Mouse (Mus musculus) G1E (cell line): ENCODE results near the gene Mtmr10.

ENCODE experiments used
- CTCF ChIP-seq: IDR thresholded peaks from 2 replicates; pipeline ENCODE4 v1.5.1; 2012; ENCODE audit warnings: low read depth, low read length, inconsistent platforms, mixed read lengths
- GATA1 ChIP-seq: IDR thresholded peaks from 2 replicates; pipeline ENCODE4 v1.6.1; 2012; ENCODE audit warnings: borderline replicate concordance, low read length, inconsistent platforms, mixed read lengths
- GATA2 ChIP-seq: IDR thresholded peaks from 2 replicates; pipeline ENCODE4 v1.6.1; 2012; ENCODE audit warnings: low read depth, low read length, inconsistent platforms, borderline replicate concordance
- POLR2AphosphoS5 ChIP-seq: IDR thresholded peaks from 2 replicates; pipeline ENCODE4 v1.6.1; 2012; ENCODE audit warnings: low read depth, low read length, inconsistent platforms; ENCODE audit not compliant: insufficient replicate concordance
- TAL1 ChIP-seq: conservative IDR thresholded peaks from 2 replicates; pipeline ENCODE4 v1.6.1; 2012; ENCODE audit warnings: low read depth, low read length, inconsistent platforms, mixed read lengths

GRCm38 (mm10) chr7:64365863-64366262, 78.4 kb downstream of the Mtmr10 start:
- TF ChIP-seq CTCF (no peak), TAL1 (no peak), GATA1 (no peak), POLR2AphosphoS5 (no peak), GATA2 (no peak)
